Mouse (Mus musculus) hindbrain, embryonic 11.5 days (tissue): ENCODE data around the gene Pdzph1. TPM values are rescaled to one million over a fixed set of nuclear protein-coding genes. Genes with fewer than 3 reads are reported as not detected.

Experiments
- polyA plus RNA-seq: library from polyadenylated mRNA; unstranded; fragments of >200 nt; fragmentation: Nextera tagmentation; extraction: Ambion mirVana; gene quantifications from 2 replicates; pipeline ENCODE4 v1.2.1, GENCODE M21; 2014

Pdzph1 gene
- polyA plus RNA-seq, 1 experiment from 2014 or later: 10.9 TPM

Other genes starting within 250 kb of the Pdzph1 start
- gene Nudt12, start 22.0 kb upstream of the Pdzph1 start, polyA plus RNA-seq: 8.0 and 8.8 TPM in 2 replicates